ENCODE assay signal across 34 mouse cellular contexts in the genomic region with DNA sequence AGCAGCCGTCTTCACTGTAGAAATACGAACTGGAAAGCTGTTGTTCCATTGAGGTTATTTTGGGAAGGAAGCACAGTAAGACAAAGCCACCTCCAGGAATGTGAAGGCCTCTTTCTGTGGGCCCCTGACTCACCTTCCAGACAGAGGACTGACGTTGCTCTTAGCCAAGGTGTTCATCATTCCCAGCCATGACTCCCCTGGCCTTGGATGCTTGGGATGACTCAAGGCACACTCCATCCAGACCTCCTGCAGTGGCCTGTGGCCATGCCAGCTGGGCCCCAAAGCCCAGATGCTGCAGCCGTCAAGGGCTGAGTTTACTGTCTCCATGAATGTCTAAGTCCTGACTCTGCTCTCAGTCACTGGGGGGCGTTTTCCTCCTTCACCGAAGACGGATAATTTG. TPM values are rescaled to one million over a fixed set of nuclear protein-coding genes. Genes with fewer than 3 reads are reported as not detected.
A peak's percentile ranks its signal among the peaks of the same experiment; 100 is the strongest.
DNase-seq lines count a peak whose midpoint lies in the region; ATAC-seq lines count a peak whose summit lies in the region.
"Had no signal": no experiment of that assay in that cellular context is flagged by ENCODE, and none has a peak within 500 bp of the region (broad histone marks: within the 10 kb centered on the region; RNA-seq: fewer than 3 reads in every experiment).

No protein-coding gene starts in this region.

- no peaks in the 10 kb centered on the region for H3K9me3 ChIP-seq in embryonic facial prominence, embryonic 13.5 days
- H3K9me3 ChIP-seq in embryonic facial prominence, embryonic 10.5 days, result no peaks in the 10 kb centered on the region
- no peaks in the 10 kb centered on the region for H3K9me3 ChIP-seq in midbrain, embryonic 10.5 days (replicated peaks)
- H3K9me3 ChIP-seq: embryonic facial prominence, embryonic 15.5 days; forebrain, embryonic 15.5 days; heart, embryonic 12.5 days; limb, embryonic 10.5 days; limb, embryonic 15.5 days; neural tube, embryonic 15.5 days; stomach, embryonic 15.5 days had no signal

- 63% methylated on average over 7 of the region's 7 CpGs for WGBS in embryonic facial prominence, embryonic 13.5 days
- WGBS in embryonic facial prominence, embryonic 10.5 days, result 71% methylated on average over 7 of the region's 7 CpGs
- 72% methylated on average over 7 of the region's 7 CpGs for WGBS in midbrain, embryonic 10.5 days

- H3K27ac ChIP-seq in embryonic facial prominence, embryonic 13.5 days, result peak overlapping the region; percentile 7; the same call in 1 of the 2 replicates
- no peak overlapping the region for H3K27ac ChIP-seq in embryonic facial prominence, embryonic 10.5 days (replicated peaks)
- no peak overlapping the region for H3K27ac ChIP-seq in midbrain, embryonic 10.5 days (replicated peaks)
- H3K27ac ChIP-seq: embryonic facial prominence, embryonic 15.5 days; forebrain, embryonic 15.5 days; gastrocnemius, adult 2 months; heart, adult 2 months; limb, embryonic 10.5 days; limb, embryonic 15.5 days; liver, embryonic 14.5 days; macrophage; neural tube, embryonic 15.5 days; stomach, embryonic 15.5 days had no signal

- no peak overlapping the region for H3K4me2 ChIP-seq in embryonic facial prominence, embryonic 13.5 days
- H3K4me2 ChIP-seq: embryonic facial prominence, embryonic 15.5 days; forebrain, embryonic 15.5 days; heart, embryonic 12.5 days; limb, embryonic 15.5 days; neural tube, embryonic 15.5 days; stomach, embryonic 15.5 days had no signal

- ATAC-seq in embryonic facial prominence, embryonic 13.5 days (ENCODE audit: insufficient number of reproducible peaks, insufficient read depth, low FRiP score, low TSS enrichment, low read depth), result no peak
- ATAC-seq: forebrain, embryonic 15.5 days; hindbrain, embryonic 16.5 days had no signal

- H3K36me3 ChIP-seq in embryonic facial prominence, embryonic 13.5 days, result no peaks in the 10 kb centered on the region
- no peaks in the 10 kb centered on the region for H3K36me3 ChIP-seq in embryonic facial prominence, embryonic 10.5 days (replicated peaks)
- H3K36me3 ChIP-seq in midbrain, embryonic 10.5 days, result no peaks in the 10 kb centered on the region
- H3K36me3 ChIP-seq: embryonic facial prominence, embryonic 15.5 days; forebrain, embryonic 15.5 days; heart, embryonic 12.5 days; limb, embryonic 10.5 days; limb, embryonic 15.5 days; neural tube, embryonic 15.5 days; stomach, embryonic 15.5 days had no signal

- H3K4me1 ChIP-seq in embryonic facial prominence, embryonic 13.5 days, result peaks cover 8% of the 10 kb centered on the region; the same call in 1 of the 2 replicates
- H3K4me1 ChIP-seq in embryonic facial prominence, embryonic 10.5 days, result peaks cover 32% of the 10 kb centered on the region
- H3K4me1 ChIP-seq in midbrain, embryonic 10.5 days, result peaks cover 26% of the 10 kb centered on the region
- H3K4me1 ChIP-seq: forebrain, embryonic 15.5 days; neural tube, embryonic 15.5 days had no signal

- DNase-seq in embryonic facial prominence, embryonic 10.5 days (ENCODE audit: low spot score), result no peak
- DNase-seq in NIH3T3 (ENCODE audit: low read depth), result peak; percentile 70
- DNase-seq in adrenal gland, postnatal 10 days, result peak; percentile 19
- peak; percentile 79 for DNase-seq in fibroblast of lung, adult 2 months (ENCODE audit: low read depth)
- DNase-seq in midbrain, embryonic 10.5 days (ENCODE audit: low spot score), result no peak
- DNase-seq in yolk sac, embryonic 10.5 days (ENCODE audit: low spot score), result no peak
- no peak for DNase-seq in thymus, postnatal 10 days (ENCODE audit: low spot score in 2 of 2)
- DNase-seq: B cell, adult 2 months; cerebellum, adult 11 months; cerebellum, adult 9-10 months; gastrocnemius, adult 2 months; gastrocnemius, postnatal 36 days; heart, adult 2 months; kidney, adult 18-20 months; kidney, postnatal 4 days; lung, adult 2 months; lung, postnatal 10 days; midbrain, embryonic 14.5 days; retina, postnatal 1 day; right cerebral cortex, postnatal 14 days; thymus, postnatal 25 days had no signal

- no peak overlapping the region for H3K9ac ChIP-seq in embryonic facial prominence, embryonic 13.5 days
- H3K9ac ChIP-seq: embryonic facial prominence, embryonic 15.5 days; forebrain, embryonic 15.5 days; heart, embryonic 12.5 days; limb, embryonic 15.5 days; liver, embryonic 14.5 days; neural tube, embryonic 15.5 days; stomach, embryonic 15.5 days had no signal

- no peak overlapping the region for H3K4me3 ChIP-seq in embryonic facial prominence, embryonic 13.5 days
- H3K4me3 ChIP-seq in embryonic facial prominence, embryonic 10.5 days, result no peak overlapping the region
- no peak overlapping the region for H3K4me3 ChIP-seq in midbrain, embryonic 10.5 days
- H3K4me3 ChIP-seq: embryonic facial prominence, embryonic 15.5 days; forebrain, embryonic 15.5 days; gastrocnemius, adult 2 months; heart, adult 2 months; heart, embryonic 12.5 days; limb, embryonic 10.5 days; limb, embryonic 15.5 days; neural tube, embryonic 15.5 days; stomach, embryonic 15.5 days had no signal

- H3K27me3 ChIP-seq in embryonic facial prominence, embryonic 13.5 days, result no peaks in the 10 kb centered on the region
- no peaks in the 10 kb centered on the region for H3K27me3 ChIP-seq in embryonic facial prominence, embryonic 10.5 days (replicated peaks; ENCODE audit: low read depth, poor library complexity, severe bottlenecking)
- no peaks in the 10 kb centered on the region for H3K27me3 ChIP-seq in midbrain, embryonic 10.5 days (ENCODE audit: low read depth, poor library complexity, severe bottlenecking)
- H3K27me3 ChIP-seq: CH12.LX; embryonic facial prominence, embryonic 15.5 days; forebrain, embryonic 15.5 days; heart, embryonic 12.5 days; limb, embryonic 15.5 days; neural tube, embryonic 15.5 days had no signal

RNA-seq across cellular contexts. Expression of a gene that starts 43.1 kb away (rescaled TPM):
- 54.0 and 55.8 TPM in 2 replicates for polyA plus RNA-seq in embryonic facial prominence, embryonic 13.5 days (2015; fragmentation: Nextera tagmentation; extraction: Ambion mirVana)
- 61.4 and 64.0 TPM in 2 replicates for polyA plus RNA-seq in embryonic facial prominence, embryonic 10.5 days (2016; fragmentation: Nextera tagmentation; extraction: Ambion mirVana)
- 100 to 1,000 TPM; 101 to 154 TPM for total RNA-seq in adrenal gland, postnatal 10 days (2021)
- 60.3 and 71.1 TPM in 2 replicates for polyA plus RNA-seq in midbrain, embryonic 10.5 days (2016; fragmentation: Nextera tagmentation; extraction: Ambion mirVana)
- total RNA-seq: megakaryocyte-erythroid progenitor cell, adult 5-6 weeks had no signal

RNA-seq across cellular contexts. Expression of a gene that starts 47.0 kb away (rescaled TPM):
- polyA plus RNA-seq in embryonic facial prominence, embryonic 13.5 days (2015; fragmentation: Nextera tagmentation; extraction: Ambion mirVana), result 50.9 and 57.8 TPM in 2 replicates
- polyA plus RNA-seq in embryonic facial prominence, embryonic 10.5 days (2016; fragmentation: Nextera tagmentation; extraction: Ambion mirVana), result 53.4 and 56.2 TPM in 2 replicates
- 10 to 100 TPM; 31.1 TPM for total RNA-seq in adrenal gland, postnatal 10 days (2021)
- polyA plus RNA-seq in midbrain, embryonic 10.5 days (2016; fragmentation: Nextera tagmentation; extraction: Ambion mirVana), result 54.1 and 65.9 TPM in 2 replicates

RNA-seq across cellular contexts. Expression of a gene that starts 47.3 kb away (rescaled TPM):
- polyA plus RNA-seq in embryonic facial prominence, embryonic 13.5 days (2015; fragmentation: Nextera tagmentation; extraction: Ambion mirVana), result 195 and 200 TPM in 2 replicates
- polyA plus RNA-seq in embryonic facial prominence, embryonic 10.5 days (2016; fragmentation: Nextera tagmentation; extraction: Ambion mirVana), result 146 and 164 TPM in 2 replicates
- 100 to 1,000 TPM; 291 to 319 TPM for total RNA-seq in adrenal gland, postnatal 10 days (2021)
- polyA plus RNA-seq in midbrain, embryonic 10.5 days (2016; fragmentation: Nextera tagmentation; extraction: Ambion mirVana), result 172 and 188 TPM in 2 replicates

Comparison
In these comparisons a context has a peak if more than half of its experiments do, and no peak if none do; other contexts are left out.
1. DNase-seq: peak in NIH3T3 (single experiment), adrenal gland, postnatal 10 days (single experiment) and fibroblast of lung, adult 2 months (single experiment); none in embryonic facial prominence, embryonic 10.5 days (single experiment), midbrain, embryonic 10.5 days (single experiment), yolk sac, embryonic 10.5 days (single experiment) and thymus, postnatal 10 days (0 of 2).